Mouse (Mus musculus) spleen, postnatal 4 days (tissue): ENCODE results near the gene Zmiz1.

Experiments used
- DNase-seq, 2 experiments: peaks; one replicate each; pipeline ENCODE4 v3.0.0; 2022; ENCODE audit warnings: low spot score in 2 of 2

Gene Zmiz1

DNA sequence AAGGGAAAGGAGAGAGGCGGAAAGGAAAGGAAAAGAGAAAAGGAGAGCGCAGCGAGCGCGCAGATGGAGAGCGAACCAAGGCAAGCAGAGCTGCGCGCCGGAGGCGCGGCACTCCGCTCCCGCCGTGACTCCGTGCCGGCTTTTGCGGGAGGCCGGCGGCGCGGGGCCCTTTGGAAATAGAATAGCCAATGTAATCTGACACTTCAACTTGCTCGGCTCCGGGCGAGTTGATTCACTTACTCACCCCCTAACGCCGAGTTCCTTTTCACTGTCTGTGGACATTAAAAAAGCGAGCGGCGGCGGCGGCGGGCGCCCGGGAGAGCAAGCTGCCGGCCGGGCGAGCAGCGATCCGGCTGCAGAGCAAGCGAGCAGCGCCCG, at the start of gene Zmiz1:
Zmiz1 (plus strand) TSS at position 170 of the 378 bp plus-strand sequence.
- DNase-seq = peak; percentile 82 to 92

DNA sequence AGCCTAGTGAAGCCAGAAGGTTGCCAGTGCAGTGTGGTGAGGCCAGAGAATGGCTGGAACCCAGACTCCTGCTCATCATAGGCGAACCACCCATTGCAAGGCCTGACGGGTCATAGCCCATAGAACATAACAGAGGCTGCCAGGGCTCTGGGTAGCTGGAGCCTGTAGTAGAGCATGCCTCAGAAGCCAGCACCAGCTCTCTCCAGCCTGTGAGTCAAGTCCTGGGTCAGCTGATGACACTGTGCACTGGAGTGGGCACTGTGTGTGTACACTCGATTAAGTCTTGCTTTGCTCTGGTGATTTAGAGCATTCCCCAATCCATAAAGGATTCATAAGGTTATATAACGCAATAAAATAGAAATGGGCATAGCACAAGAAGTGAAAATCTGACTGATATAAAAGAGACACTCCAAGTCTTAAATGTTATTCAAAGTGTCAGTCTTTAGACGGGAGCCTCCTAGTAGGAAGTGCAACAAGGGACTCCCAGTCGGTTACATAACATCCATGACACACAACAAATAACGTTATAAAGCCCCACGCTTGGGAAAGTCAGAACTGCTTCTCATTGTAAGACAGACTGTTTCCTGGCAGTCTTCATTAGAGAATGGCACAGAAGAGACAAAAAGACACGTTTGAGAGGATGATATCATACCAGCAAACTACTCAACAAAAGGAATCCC, 47.0 kb upstream of the Zmiz1 start:
- DNase-seq = no peak

DNA sequence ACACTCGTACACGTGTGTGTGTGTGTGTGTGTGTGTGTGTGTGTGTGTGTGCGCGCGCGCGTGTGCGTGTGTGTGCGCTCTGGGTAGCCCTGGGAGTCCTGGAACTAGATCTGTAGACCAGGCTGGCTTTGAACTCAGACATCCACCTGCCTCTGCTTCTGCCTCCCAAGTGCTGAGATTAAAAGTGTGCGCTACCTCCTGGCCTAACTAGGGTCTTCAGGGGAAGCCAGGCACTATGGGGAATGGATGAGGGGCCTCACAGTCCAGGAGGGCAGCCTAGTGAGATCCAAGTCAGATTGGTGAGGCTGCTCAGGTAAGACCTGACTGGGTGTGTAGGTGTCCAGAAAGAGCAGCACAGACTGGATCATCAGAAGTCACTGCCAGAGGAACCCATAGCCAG, 46.2 kb upstream of the Zmiz1 start:
- DNase-seq = no peak

DNA sequence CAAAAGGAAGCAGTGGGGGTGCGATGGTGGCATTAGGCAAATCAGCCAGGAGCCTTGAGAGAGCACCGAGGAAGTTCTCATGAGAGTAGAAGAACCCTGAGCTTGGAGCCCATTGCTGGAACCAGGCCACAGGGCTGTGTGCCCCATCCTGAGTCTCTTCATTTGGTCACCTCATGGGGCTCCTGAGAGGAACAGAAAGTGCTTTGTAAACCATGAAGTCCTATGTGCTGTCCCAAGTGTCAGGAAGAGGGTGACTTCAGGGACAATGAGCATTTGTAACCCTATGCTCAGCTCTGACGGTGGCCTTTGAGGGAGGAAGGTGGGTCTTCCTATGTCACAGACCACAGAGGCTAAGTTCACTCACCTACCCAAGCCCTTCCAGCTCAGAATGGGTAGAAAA, 45.5 kb upstream of the Zmiz1 start:
- DNase-seq = no peak

DNA sequence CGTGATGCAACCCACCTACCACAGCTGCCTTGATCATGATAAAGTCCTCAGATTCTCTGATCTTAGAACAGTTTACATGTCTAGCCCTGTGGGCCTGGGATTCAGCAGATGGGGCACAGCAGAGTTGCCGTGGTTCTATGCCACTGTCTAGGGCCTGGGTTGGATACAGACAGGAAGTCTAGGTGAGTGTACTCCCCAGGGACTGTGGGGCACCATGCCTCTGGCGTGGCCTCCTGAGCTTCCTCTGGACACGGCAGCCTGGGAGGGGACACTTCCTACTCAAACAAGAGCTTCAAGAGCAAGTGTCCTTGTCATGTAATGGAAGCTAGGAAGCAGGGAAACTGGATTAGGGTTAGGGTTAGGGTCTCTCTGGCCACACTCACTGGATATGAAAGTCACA, 44.9 kb upstream of the Zmiz1 start:
- no peak for DNase-seq

DNA sequence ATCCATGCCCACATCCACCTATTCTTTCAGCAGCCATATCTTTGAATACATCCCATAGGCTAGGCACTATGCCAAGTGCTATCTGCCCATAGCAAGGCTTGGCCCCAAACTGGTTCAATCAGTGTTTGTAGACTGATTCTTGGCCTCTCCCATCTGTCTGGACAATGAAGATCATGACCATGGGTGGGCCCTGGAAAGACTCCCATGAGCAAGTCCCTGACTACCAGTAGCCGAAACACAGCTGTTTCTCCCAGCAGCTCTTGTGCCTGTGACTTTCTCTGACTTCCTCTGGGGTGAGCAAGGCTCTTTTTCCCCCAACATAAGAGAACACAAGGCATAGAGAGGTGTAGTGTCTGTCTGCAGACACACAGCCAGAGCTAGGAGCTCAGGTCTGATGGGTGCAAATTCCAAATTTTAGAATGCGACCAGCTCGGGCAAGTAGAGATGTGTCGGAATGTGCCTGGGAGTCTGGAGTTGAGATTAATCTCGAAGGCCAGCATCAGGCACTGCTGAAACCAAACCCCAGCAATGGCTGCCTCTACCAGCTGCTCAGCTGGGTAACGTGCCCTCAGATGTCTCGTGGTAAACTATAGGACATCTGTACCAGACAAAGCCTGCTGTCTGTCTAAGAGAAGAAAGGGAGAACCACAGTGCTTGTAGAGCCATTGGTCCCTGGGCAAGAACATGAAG, 38.8 kb upstream of the Zmiz1 start:
- DNase-seq = no peak

DNA sequence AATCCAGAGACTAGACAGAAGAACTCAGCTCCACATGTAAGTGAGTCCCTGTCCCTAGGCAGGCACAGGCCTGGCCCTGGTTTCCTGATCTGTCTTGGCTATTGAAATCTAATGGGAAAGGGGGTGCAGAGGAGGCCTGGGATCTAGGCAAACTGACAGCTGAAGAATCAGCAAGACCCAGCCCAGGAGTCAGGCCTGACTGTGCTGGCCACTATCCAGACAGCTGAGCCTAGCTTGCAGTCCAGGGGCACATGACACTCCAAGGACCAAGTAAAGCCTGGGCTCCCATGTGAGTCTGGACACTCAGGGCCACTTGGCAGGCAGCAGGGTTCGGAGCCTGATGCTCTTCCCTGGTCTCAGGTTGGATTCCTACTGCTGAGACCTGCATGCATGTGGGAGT, 38.0 kb upstream of the Zmiz1 start:
- no peak for DNase-seq

DNA sequence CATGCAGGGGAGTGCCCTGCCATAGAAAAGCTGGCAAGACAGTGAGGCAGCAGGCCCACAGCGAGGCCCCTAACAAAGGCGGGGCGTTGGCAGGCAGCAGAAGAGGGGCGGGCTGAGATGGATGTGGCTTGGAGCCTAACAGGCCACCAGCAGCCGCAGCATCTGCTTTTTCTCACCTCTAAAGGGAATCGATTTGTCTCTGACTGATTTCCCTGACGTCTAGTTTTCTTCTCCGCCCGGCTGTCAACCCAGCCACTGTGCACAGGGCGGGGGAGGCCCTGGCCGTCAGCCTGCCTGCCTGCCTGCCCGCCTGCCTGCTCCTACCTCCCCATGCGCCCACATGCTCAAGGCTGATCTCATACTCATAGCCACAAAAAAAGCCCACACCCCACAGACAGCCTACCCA, 37.4 kb upstream of the Zmiz1 start:
- no peak for DNase-seq

DNA sequence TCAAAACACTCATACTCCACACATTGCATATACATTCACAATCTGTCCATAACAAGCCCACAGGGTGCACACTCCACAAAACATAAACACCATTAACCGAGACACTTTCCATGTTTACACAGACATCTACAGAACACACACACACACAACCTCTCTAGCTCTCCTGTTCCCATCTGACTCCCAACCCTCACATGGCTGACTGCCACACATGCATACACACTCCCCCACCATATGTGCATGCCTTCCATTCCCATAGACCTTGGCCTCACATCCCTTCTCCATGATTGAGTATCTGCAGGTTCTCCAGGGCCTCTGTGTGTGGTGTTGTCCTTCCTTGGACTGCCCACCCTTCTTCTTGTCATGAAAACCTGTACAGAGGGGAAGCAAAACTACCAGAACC, 36.0 kb upstream of the Zmiz1 start:
- DNase-seq = no peak

DNA sequence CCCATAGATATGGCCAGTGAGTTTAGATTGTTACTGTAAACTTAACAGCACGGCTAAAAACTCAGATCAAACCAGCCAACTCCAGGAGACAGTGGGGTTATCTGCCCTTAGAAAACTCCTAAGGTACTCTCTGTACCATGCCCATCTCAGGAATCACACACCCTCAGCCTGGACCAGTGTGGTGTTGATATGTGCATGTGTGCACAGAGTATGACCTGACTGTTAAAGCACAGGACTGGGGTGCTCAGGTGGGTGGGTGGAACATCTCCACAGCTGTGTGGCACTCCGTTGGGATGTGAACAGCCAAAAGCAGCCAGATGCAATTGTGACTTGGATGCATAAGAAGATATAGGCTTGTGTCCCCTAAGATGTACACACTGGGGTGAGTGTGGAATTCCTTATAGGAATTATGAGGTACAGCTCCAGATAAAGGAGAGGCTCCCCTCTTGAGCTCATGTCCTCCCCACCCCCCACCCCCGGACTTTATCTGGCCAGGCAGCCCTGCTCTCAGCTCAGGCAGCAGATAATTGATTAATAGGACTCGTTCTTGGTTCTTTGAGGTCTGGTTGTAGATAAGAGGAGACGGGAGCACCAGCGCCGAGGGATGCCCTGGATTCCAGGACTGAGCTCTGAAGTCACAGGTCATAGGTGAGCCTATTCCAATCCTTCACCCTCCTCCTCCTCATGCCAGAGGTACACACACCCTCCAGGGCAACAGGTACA, 35.1 kb upstream of the Zmiz1 start:
- no peak for DNase-seq

DNA sequence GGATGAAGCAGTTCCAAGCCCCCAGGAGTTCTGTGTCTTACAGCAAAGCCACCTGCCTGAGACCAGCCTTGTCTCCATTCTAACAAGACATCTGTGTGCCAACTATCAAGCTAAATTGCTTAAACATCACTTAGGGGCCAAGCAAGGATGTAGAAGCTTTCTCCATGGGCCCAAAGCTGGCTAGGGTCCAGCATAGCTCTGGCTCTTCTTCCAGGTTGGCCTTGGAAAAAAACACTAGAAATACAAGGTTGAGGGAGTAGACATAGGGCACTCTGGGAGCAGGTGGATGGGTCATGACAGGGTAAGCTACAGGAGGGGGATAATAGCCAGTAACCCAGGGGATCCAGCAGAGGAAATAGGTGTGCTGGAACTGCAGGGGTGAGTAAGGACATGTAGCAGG, 20.7 kb upstream of the Zmiz1 start:
- DNase-seq = no peak

DNA sequence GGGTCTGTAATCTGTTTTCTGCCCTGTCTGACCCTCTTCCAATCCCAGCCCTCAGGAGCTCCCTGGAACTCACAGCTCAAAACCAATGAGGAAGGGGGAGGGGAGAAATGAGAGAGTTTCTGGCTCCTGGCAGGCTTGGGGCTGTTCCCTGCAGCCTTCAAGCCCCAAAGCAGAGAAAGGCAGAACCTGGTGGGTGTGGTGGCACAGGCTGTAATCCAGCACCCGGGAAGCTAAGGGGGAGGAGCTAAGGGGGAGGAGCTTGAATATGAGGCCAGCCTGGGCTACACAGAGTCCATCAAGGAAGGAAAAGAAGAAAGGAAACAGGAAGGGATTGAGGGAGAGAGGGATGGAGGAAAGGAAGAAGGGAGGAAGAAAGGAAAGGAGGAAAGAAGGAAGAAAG, 18.9 kb upstream of the Zmiz1 start:
- DNase-seq = no peak

DNA sequence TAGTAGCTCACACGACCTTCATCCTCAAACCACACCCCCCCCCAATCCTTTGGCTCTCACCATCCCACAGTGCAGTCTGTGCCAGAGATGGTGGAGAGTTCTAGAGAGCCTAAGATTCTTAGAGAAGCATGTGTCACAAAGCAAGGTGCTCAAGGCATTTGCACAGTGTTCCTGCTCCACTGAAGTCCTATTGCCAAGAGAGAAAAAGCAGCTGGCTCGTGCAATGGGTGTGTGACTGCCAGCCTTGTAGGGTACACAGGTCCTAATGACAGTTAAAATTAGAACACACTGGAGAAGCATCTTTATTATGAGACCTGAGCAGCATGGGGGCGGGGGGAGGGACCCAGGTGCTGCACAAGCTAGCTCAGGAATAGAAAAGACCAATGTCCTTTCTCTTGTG, 18.2 kb upstream of the Zmiz1 start:
- no peak for DNase-seq

DNA sequence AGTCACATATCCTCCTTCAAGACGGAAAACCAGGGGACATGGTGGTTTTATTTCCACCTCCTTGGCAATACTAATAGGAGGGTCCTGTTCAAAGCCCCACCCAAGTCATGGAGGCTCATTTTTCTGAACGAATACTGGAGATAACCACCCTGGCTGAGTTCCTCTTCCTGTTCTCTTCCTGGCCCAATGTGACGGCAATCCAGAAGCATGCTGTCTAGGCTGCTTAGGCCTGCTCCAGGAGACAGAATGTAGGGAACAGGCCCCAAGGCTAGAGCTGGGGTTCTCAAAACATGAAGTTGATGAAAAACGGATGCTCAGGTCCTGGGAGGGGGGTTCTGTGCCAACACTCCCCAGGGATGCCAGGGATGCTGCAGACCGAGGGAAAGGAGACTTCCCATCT, 17.5 kb upstream of the Zmiz1 start:
- no peak for DNase-seq

DNA sequence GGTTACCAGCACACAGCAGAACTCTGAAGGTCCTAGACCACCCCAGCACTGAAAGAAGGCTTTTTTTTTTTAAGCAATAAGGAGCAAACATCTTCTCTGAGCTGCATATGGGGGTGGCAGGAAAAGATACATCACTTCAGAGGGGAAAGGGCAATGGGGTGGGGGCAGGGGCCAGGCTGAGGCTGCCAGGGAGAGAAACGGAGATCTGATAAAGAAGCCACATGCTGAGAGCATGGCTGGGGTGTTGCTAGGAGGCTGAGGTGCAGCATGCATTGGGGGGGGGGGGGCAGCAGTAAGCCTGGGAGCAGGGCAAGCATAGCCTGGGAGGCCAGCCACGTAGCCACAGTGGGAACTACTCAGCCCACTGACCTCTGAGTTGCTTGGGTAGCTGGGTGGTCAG, 16.3 kb upstream of the Zmiz1 start:
- DNase-seq = no peak

DNA sequence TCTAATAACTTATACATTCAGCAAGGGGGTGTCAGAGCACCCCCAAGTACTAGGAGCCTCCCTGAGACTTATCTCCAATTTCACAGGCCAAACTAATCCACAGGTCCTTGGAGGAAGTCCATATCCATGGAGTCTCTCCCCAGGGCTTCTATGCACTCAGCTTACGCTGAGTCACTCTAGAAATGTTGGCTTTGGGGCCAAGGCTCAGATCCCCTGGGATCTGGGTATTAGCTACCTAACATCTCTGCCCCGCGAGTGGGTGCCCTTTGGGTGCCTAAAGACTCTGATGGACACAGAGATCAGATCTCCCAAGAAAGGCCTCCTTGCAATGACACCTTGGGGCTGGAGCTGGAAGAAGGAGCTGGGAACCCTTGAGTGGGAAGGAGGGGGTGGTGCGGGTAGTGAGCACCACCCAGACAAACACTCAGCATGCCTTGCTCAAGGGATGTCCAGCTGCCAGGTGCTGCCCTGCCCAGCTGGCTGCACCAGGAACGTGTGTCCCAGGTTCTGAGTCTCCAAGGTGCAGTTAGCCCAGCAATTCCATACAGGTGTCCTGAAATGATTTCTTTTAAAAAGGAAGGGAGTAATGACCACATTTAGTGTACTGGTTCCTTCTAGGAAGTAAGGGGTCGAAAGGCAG, 11.7 kb upstream of the Zmiz1 start:
- no peak for DNase-seq

DNA sequence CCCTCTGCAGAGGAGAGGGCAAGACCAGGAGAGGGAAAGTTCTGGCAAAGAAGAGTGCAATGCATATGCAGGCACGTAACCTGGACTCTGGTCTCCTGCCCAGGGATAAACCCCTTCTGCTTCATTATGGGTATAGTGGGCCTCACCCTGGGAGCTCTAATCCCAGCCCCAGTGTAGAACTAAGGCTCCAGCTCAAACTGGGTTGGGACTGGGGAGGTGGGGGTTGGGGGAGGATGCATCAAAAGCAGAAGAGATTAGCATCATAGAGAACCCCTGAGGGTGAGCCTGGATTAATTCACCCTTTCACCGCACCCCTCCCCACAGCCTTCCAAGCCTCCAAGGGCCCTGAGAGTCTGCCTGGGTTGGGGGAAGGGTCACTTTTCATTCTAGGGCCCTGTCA, 10.5 kb upstream of the Zmiz1 start:
- DNase-seq = no peak

DNA sequence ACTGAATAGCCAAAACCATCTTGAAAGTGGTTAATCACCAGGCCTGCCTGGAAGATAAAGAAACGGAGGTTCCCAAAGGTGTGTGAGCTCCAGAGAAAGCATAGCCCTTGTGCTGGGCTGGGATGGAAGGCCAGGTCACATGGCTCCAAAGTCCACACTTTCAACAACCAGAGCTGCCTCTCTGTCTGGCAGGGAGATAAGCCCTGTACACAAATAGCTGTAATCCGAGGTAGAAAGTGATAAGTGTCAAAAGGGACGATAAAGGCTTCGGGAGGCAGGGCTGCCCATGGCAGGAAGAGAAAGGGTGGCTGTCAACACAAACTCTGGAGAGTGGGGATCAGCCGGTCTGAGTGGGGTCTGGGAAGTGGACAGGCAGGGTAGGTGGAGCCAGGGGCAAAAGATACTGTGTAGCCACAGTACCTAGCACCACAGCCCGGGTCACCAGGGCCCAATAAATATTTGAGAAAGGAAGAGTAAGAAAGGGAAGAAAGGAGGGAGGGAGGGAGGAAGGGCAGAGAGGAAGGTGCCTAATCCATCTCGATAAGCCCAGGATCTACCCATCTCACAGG, 7.8 kb upstream of the Zmiz1 start:
- no peak for DNase-seq

DNA sequence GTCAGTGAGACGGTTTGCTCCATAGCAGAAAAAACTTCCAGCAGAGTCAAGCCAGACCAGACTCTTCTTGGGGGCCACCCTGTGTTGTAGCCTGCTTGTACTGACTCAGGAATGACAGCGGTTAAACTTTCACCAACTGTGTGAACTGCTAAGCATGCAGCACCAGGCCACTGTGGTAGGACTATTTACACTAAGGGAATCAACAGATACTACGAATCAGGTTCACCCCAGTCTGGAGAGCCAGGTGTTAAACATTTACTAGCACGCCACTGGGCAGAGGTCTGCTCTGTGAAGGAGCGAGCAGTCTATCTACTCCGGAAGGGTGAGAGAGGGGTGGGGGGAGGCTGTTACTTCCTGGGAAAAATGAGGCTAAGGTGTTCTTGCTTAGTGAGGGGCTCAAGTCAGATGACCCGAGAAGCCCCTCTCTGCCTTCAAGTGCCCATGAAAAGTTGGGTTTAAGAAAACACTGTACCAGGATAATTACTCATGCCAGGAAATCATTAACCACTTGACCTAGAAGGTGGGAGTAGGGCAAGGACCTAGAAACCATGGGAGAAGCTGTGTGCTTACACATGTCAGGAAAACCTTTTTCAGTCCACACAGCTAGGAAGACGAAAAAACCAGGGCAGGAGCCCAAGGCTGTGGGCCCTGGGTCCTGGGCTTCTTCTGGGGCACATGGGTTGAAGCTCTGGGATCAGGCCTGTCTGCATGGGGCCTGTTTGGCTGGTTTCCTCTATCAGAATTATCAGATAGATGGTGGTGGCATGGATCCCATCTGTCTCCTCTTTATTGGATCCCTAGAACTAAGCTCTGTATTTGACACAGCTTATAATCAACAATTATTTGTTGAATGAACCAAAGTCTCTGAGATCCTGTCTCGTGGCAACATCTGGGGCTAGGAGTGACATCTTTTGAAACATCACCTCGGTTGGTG, 7.0 kb upstream of the Zmiz1 start:
- no peak for DNase-seq

DNA sequence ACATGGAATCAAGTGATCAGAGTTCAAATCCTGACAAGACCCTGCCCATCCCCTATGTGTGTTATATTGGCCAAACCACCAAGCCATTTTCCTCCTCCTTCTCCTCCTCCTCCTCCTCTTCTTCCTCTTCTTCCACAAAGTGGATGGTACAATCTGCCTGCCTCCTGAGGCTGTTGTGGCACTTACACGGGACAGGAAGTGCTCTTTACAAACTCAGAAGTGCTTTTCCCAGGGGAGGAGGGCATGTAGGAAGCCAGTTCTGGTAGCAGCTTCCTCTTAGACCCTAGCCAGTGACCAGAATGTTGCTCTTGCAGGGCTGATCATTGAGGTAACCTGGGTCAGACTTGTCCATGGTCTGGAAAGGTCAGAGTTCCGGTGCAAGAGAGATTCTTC, 6.4 kb upstream of the Zmiz1 start:
- no peak for DNase-seq

DNA sequence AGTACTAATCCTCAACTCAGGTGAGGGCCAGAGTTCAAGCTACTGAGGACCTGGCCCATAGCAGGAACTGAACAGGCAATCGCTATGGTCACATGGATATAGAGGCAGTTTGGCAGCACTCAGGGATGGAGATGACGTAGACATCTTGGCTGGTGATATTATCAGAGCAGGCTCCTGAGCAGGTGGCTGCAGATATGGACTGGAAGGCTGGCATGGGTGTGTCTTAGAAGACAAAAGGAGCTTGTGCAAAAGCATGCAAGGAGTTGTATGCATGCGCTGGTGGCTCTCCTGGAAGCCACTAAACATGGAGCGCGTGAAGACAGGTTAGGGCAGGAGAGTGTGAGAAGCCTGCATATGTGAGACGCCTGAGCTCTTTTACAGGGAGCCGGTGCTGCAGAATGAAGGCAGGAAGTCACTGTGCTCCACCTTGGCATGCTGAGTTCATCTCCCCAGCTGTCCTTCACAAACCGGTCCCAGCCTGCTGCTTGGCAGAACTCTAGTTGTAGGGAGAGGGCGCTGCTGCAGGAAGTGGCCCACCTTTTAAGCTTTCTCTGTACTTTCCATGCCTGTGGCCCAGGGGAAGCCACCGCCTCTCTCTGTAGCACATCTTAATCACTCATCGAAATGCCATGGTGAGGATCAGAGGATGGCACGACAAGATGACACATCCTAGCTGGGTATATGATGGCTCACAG, 4.8 kb upstream of the Zmiz1 start:
- DNase-seq = no peak
